Mouse (Mus musculus) midbrain, embryonic 12.5 days (tissue): ENCODE data around the gene Dcpp3. TPM values are rescaled to one million over a fixed set of nuclear protein-coding genes. Genes with fewer than 3 reads are reported as not detected.
A peak's percentile ranks its signal among the peaks of the same experiment; 100 is the strongest.
"Not testable (repeated sequence)": the region's sequence is repeated elsewhere in the genome, so short reads cannot be mapped to it uniquely, and the experiment has no call there.

Experiments
- ATAC-seq: fragments of 200-750 bp; cut with Nextera tagmentation; 2 replicates; pipeline ENCODE4 v1.8.0; 2017; ENCODE audit warnings: low read depth, moderate TSS enrichment, moderate library complexity; ENCODE audit not compliant: low FRiP score
- H3K27ac ChIP-seq: fragments of 300-500 bp; sonication (generic); replicated peaks from 2 replicates; pipeline ENCODE4 v1.5.1; 2016; ENCODE audit warnings: mild to moderate bottlenecking
- H3K27me3 ChIP-seq: fragments of 300-500 bp; sonication (generic); 2 replicates; pipeline ENCODE4 v1.6.1; 2016; ENCODE audit warnings: mild to moderate bottlenecking
- H3K36me3 ChIP-seq: fragments of 300-500 bp; sonication (generic); 2 replicates; pipeline ENCODE4 v1.6.1; 2016
- H3K4me1 ChIP-seq: fragments of 300-500 bp; sonication (generic); 2 replicates; pipeline ENCODE4 v1.6.1; 2016
- H3K4me2 ChIP-seq: fragments of 300-500 bp; sonication (generic); replicated peaks from 2 replicates; pipeline ENCODE4 v1.6.1; 2016; ENCODE audit warnings: mild to moderate bottlenecking, moderate library complexity
- H3K4me3 ChIP-seq: fragments of 300-500 bp; sonication (generic); 2 replicates; pipeline ENCODE4 v1.5.1; 2016; ENCODE audit warnings: mild to moderate bottlenecking
- H3K9ac ChIP-seq: fragments of 300-500 bp; sonication (generic); replicated peaks from 2 replicates; pipeline ENCODE4 v1.6.1; 2016; ENCODE audit warnings: mild to moderate bottlenecking, moderate library complexity
- H3K9me3 ChIP-seq: fragments of 300-500 bp; sonication (generic); 2 replicates; pipeline ENCODE4 v1.6.1; 2016; ENCODE audit warnings: mild to moderate bottlenecking
- WGBS: fragments of 180-500 bp; shearing (Covaris S2); methylation state at CpG from one replicate; pipeline ENCODE4 v1.1.7; 2016; 5-methylcytosine and 5-hydroxymethylcytosine counted together
- polyA plus RNA-seq: library from polyadenylated mRNA; unstranded; fragments of >200 nt; fragmentation: Nextera tagmentation; extraction: Ambion mirVana; gene quantifications from 2 replicates; pipeline ENCODE4 v1.2.1, GENCODE M21; 2016

Gene Dcpp3
- polyA plus RNA-seq, 1 experiment from 2014 or later, result not detected

DNA sequence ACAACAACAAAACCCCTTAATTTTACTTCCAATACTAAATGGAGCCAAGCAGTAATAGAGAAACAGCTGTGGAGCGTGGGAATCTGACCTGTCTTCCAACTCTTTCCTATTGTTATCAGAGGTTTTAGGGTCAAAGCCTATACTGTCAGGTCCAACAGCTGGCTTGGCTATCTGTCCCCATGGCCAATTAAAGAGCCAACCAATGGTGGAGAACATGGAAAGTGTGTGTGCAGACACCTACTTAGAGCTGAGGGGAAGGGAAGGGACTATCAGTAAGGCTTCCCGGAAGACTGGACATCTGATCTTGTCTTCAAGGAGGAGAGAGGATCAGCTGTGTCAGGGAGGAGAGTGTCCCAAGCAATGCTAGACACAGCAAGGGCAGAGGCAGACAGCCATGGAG is 31.8 kb downstream of the Dcpp3 start:
- Histone ChIP-seq H3K9ac (no peak overlapping the region), H3K27ac (no peak overlapping the region), H3K36me3 (no peaks in the 10 kb centered on the region), H3K4me2 (no peak overlapping the region), H3K4me3 (no peak overlapping the region), H3K27me3 (no peaks in the 10 kb centered on the region), H3K4me1 (no peaks in the 10 kb centered on the region), H3K9me3 (no peaks in the 10 kb centered on the region)
- 84% methylated on average over 2 of the region's 2 CpGs for WGBS
- no peak for ATAC-seq

GRCm38 (mm10) chr17:23950828-23951227 is 33.6 kb downstream of the Dcpp3 start:
- not testable (repeated sequence) for H3K4me1 ChIP-seq, ATAC-seq, H3K9ac ChIP-seq, H3K9me3 ChIP-seq, H3K36me3 ChIP-seq, H3K4me2 ChIP-seq, H3K4me3 ChIP-seq, H3K27ac ChIP-seq, H3K27me3 ChIP-seq
- WGBS, result 79% methylated on average over 4 of the region's 4 CpGs

- no peaks in the 10 kb centered on the region for H3K4me1 ChIP-seq
- no peak for ATAC-seq
- no peaks in the 10 kb centered on the region for H3K36me3 ChIP-seq
- WGBS, result 73% methylated on average over 5 of the region's 5 CpGs
- no peaks in the 10 kb centered on the region for H3K9me3 ChIP-seq
- no peak within 1 kb of the TSS for H3K4me2 ChIP-seq
- H3K27me3 ChIP-seq, result no peaks in the 10 kb centered on the region
- no peak within 1 kb of the TSS for H3K4me3 ChIP-seq
- no peak within 1 kb of the TSS for H3K27ac ChIP-seq
- no peak within 1 kb of the TSS for H3K9ac ChIP-seq
These were observed 37.9 kb downstream of the Dcpp3 start, which contains the start of gene Sbpl for GRCm38 (mm10) chr17:23955174-23955573. Gene Sbpl, minus strand, starts transcription at chr17:23955274.

DNA sequence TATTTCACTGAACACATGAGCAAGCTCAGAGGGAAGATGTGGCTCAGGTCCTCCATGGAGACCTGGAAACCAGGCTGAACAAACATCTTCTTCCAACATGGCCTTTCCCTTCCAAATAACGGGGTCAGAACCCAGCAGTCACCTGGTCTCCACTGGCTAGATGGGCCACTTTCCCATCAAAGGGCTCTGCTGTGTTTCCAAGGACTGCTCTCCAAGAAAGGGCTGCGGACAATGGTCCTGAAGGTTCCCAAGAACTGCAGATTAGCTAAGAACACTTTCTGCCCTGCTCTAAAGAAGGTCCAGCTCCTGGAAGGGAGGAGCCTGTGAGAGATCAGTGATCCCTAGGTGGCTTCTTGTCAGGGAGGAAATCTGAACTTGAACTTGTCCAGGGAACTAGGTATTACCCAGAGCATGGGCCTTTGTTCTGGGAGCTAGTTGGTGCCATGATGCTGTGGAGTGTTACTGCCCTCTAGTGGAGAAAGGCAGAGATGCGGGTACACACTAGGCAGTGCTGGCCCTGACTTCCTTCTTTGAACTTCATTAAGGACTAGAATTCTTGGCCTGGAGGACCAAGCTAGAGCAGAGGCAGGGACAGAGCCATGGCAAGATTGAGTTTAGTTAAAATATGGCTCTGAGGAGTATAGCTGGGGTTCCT is 43.0 kb downstream of the Dcpp3 start:
- Histone ChIP-seq H3K9me3 (no peaks in the 10 kb centered on the region), H3K27ac (no peak overlapping the region), H3K4me1 (no peaks in the 10 kb centered on the region), H3K27me3 (no peaks in the 10 kb centered on the region), H3K4me3 (no peak overlapping the region), H3K4me2 (no peak overlapping the region), H3K36me3 (no peaks in the 10 kb centered on the region), H3K9ac (no peak overlapping the region)
- whole genome bisulfite sequencing, result 45% methylated on average over 3 of the region's 3 CpGs
- peak; percentile 93 for ATAC-seq

DNA sequence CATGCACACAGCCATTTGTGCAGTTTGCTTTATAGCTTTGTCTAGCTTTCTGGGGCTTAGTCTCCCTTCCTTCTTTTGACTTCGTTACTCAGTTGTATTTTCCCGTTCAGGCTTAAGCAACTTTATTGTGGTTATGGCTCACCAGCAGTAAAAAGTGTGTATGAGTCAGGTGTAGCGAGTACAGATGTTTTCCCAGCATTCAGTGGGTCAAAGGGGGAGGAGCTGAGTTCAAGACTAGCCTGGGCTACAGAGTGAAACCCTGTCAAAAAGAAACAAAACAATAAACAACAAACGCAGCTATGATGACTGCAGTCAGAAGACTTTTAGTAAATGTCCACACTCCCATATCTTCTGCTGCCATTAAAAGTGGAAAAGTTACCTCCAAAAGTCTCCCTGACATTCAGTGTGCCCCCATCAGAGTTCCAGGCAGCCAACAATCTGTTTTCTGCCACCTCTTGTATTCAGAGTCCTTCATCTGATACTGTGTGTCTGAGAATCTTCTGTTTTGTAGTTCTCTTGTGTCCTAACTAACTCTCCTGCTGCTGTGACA is 44.4 kb downstream of the Dcpp3 start:
- Histone ChIP-seq H3K4me2 (no peak overlapping the region), H3K4me3 (no peak overlapping the region), H3K27me3 (no peaks in the 10 kb centered on the region), H3K9me3 (no peaks in the 10 kb centered on the region), H3K36me3 (no peaks in the 10 kb centered on the region), H3K27ac (no peak overlapping the region), H3K9ac (no peak overlapping the region), H3K4me1 (peaks cover 6% of the 10 kb centered on the region)
- WGBS, result 59% methylated on average over 4 of the region's 4 CpGs
- no peak for ATAC-seq

DNA sequence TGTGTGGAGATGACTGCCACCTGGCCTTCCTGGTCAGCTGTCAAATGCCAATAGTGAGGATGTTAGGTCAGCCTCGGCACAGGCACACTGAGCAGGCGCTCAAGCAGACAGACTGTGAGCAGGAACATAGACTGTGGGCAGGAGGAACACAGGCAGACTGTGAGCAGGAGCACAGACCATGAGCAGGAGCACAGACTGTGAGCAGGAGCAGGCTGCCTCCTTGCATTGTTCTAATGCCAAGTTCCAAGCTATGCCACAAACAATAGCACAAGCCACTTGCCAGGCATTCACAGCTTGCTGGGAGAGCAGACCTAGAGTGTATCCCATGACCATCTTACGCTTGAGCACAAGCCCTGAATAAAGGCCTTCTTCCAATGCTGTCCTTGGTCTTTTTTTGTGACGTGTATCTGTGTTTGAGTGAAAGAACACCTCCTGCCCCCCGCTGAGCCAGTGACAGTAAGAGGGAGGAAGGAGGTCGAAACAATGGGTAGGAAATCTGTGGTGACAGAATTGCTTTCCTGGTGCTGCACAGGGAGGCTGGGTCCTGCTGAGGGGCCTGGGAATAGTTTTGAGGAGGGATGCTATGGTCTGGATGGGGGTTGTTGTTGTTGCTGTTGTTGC is 48.7 kb downstream of the Dcpp3 start:
- Histone ChIP-seq H3K4me1 (peaks cover 6% of the 10 kb centered on the region), H3K4me3 (no peak overlapping the region), H3K4me2 (no peak overlapping the region), H3K9me3 (no peaks in the 10 kb centered on the region), H3K27ac (no peak overlapping the region), H3K36me3 (no peaks in the 10 kb centered on the region), H3K27me3 (no peaks in the 10 kb centered on the region), H3K9ac (no peak overlapping the region)
- no peak for ATAC-seq
- WGBS, result 31% methylated on average over 6 of the region's 6 CpGs

DNA sequence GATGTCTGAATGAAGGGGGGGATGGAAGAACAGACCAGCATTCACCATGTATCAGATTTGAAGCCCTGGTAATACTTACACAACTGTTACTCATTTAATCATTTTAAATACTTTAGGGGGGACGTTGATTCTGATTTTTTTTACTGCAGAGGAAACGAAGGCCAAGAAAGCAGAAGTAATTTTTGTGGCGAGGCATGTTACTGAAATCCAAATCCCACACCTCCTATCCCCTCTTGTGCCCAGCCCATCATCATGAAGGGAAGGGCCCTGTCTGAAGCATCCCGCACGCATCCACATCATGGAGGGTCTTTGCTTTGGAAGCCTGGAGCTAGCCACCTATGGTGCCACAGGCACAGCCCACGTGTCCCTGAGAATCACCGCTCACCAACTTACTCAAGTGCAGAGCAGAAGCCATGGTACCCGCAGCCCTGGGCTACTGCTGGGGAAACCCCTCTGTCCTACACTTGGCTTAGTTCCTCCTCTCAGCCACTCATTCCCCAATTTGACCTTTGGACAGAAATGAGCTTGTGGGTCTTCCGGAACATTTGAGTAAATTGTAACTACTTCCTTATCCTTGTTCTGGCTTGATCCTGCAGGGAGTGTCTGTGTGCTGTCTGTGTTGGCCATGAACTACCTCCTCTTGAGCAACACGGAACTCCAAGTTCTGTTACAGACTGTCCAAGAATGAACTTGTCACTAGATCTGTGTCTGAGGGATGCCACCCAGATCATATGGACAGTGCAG is 49.6 kb downstream of the Dcpp3 start:
- Histone ChIP-seq H3K4me1 (peaks cover 6% of the 10 kb centered on the region), H3K27ac (no peak overlapping the region), H3K4me3 (no peak overlapping the region), H3K36me3 (no peaks in the 10 kb centered on the region), H3K27me3 (no peaks in the 10 kb centered on the region), H3K9ac (no peak overlapping the region), H3K4me2 (no peak overlapping the region), H3K9me3 (no peaks in the 10 kb centered on the region)
- ATAC-seq, result no peak
- 91% methylated on average over 10 of the region's 10 CpGs for WGBS

GRCm38 (mm10) chr17:23968780-23969179 is 51.5 kb downstream of the Dcpp3 start:
- Histone ChIP-seq H3K4me2 (no peak overlapping the region), H3K36me3 (no peaks in the 10 kb centered on the region), H3K9ac (no peak overlapping the region), H3K27ac (no peak overlapping the region), H3K4me3 (no peak overlapping the region), H3K4me1 (peaks cover 6% of the 10 kb centered on the region), H3K27me3 (no peaks in the 10 kb centered on the region), H3K9me3 (no peaks in the 10 kb centered on the region)
- no peak for ATAC-seq
- 48% methylated on average over 2 of the region's 2 CpGs for WGBS

Other genes with a start within 250 kb of the Dcpp3 start
- 52.2 and 52.8 TPM in 2 replicates for gene Hcfc1r1, start 243.9 kb upstream of the Dcpp3 start, polyA plus RNA-seq
- 46.7 and 48.5 TPM in 2 replicates for gene Thoc6, start 243.6 kb upstream of the Dcpp3 start, polyA plus RNA-seq
- gene Tnfrsf12a, start 240.0 kb upstream of the Dcpp3 start, polyA plus RNA-seq, result 2.2 and 2.5 TPM in 2 replicates
- gene Cldn6, start 238.2 kb upstream of the Dcpp3 start, polyA plus RNA-seq, result 1.7 and 2.8 TPM in 2 replicates
- 0.84 TPM in 2 replicates for gene Cldn9, start 233.4 kb upstream of the Dcpp3 start, polyA plus RNA-seq
- gene 1520401A03Rik, start 194.7 kb upstream of the Dcpp3 start, polyA plus RNA-seq, result 0.14 TPM in 1 of 2 replicates, not detected in the other
- 36.9 and 40.8 TPM in 2 replicates for gene Pkmyt1, start 191.1 kb upstream of the Dcpp3 start, polyA plus RNA-seq
- gene Paqr4, start 176.6 kb upstream of the Dcpp3 start, polyA plus RNA-seq, result 40.4 and 41.2 TPM in 2 replicates
- gene Kremen2, start 171.6 kb upstream of the Dcpp3 start, polyA plus RNA-seq, result 1.2 and 1.5 TPM in 2 replicates
- 212 and 220 TPM in 2 replicates for gene Flywch1, start 145.9 kb upstream of the Dcpp3 start, polyA plus RNA-seq
- 33.6 and 37.2 TPM in 2 replicates for gene Flywch2, start 131.4 kb upstream of the Dcpp3 start, polyA plus RNA-seq
- gene Srrm2, start 126.9 kb upstream of the Dcpp3 start, polyA plus RNA-seq, result 736 and 744 TPM in 2 replicates
- gene Elob, start 88.3 kb upstream of the Dcpp3 start, polyA plus RNA-seq, result 1,125 and 1,165 TPM in 2 replicates
- 0.48 and 0.76 TPM in 2 replicates for gene Prss33, start 81.4 kb upstream of the Dcpp3 start, polyA plus RNA-seq
- gene Prss32, start 73.6 kb upstream of the Dcpp3 start, polyA plus RNA-seq, result not detected in 2 replicates
- gene Prss41, start 73.3 kb upstream of the Dcpp3 start, polyA plus RNA-seq, result 0.82 and 0.91 TPM in 2 replicates
- not detected in 2 replicates for gene Prss21, start 49.4 kb upstream of the Dcpp3 start, polyA plus RNA-seq
- not detected in 2 replicates for gene Dcpp1, start 36.6 kb upstream of the Dcpp3 start, polyA plus RNA-seq
- gene Dcpp2, start 36.6 kb upstream of the Dcpp3 start, polyA plus RNA-seq, result not detected in 2 replicates
- gene Sbp, start 24.2 kb downstream of the Dcpp3 start, polyA plus RNA-seq, result not detected in 2 replicates
- not detected in 2 replicates for gene Sbpl, start 37.8 kb downstream of the Dcpp3 start, polyA plus RNA-seq
- gene Prss30, start 63.1 kb downstream of the Dcpp3 start, polyA plus RNA-seq, result not detected in 2 replicates
- 0.17 TPM in 1 of 2 replicates, not detected in the other for gene Prss22, start 80.6 kb downstream of the Dcpp3 start, polyA plus RNA-seq
- 0.19 and 0.37 TPM in 2 replicates for gene Prss27, start 120.7 kb downstream of the Dcpp3 start, polyA plus RNA-seq
- 86.9 and 92.3 TPM in 2 replicates for gene Kctd5, start 156.0 kb downstream of the Dcpp3 start, polyA plus RNA-seq
- gene Pdpk1, start 233.5 kb downstream of the Dcpp3 start, polyA plus RNA-seq, result 53.5 and 56.2 TPM in 2 replicates
- gene Amdhd2, start 246.3 kb downstream of the Dcpp3 start, polyA plus RNA-seq, result 31.5 and 32.9 TPM in 2 replicates